Mouse (Mus musculus): ENCODE data around the gene Maff. TPM values are rescaled to one million over a fixed set of nuclear protein-coding genes. Genes with fewer than 3 reads are reported as not detected.

The Maff gene
- polyA plus RNA-seq (2017; shearing (Covaris generic)): 0.96 TPM

DNA sequence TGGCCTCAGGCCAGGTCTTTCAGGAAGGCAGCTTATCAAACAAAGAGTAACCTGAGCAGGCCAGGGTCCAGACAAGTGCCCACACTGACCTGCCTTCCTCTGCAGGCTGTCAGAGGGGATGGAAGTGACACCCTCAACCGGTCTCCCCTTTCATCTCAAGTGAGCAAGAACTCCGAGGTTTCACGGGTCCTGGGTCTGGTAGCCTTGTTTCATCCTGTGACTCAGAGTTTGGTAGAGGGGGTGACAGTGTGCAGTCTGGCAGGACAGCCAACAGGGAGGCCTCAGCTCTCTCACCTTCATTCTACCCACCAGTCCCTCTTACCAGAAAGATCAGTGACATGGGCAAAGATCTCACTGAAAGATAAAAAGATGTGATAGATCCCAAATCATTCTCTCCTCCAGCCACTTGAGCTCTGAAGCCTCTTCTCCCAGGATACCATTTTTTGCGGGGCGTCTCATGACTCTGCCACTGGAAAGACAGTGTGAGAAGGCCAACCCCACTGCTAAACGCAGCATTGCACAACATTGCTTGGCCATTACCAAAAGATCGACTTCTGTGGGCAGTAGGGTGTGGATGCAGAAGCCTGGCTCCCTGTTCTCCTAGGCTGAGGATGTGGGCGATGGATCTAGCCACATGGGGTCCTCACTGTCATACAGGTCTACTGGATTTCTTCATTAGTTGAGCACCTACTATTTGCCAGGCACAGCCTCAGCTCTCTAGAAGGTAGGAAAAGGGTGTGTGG is at the start of gene Maff:
Gene Maff (plus strand): TSS at position 571 of the 743 bp plus-strand sequence.

DNA sequence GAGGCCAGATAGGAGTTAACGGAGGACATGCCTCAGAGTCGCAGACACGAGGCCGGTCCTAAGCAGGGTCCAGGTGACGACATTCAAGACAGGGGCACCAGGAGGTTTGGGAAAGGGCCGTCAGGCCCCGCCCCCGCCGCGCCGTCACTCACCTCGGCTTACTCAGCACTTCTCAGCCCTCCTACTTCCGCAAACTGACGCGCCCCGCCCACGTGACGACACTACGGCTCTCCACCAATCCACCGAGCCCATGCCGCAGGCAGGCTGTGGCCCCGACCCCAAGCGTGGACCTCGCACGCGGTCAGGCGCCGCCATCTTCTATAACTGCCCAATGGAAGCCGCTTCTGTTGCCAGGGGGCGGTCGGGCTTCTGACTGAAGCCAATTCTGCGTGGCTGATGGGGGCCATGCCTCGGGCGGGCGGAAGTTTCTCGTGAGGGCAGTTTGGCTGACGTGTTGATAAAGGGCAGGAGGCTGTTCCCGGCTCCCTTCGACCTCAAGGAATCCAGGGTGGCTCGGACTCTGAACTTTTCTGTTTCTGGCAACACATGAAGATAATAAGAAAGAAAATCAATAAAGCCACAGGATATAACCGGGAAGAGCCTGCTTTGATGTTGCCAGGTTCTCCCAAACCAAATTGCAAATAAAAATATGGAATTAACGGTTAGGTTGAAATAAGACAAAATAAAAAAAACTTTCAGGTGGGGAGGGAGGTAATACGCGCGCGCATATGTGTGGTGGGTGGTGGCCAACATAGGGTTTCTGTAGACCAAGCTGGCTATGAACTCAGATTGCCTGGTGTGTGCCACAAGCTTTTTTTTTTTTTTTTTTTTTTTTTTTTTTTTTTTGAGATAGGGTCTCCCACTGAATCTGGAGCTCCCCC is 18.1 kb upstream of the Maff start, which contains the start of gene Pla2g6:
Gene Pla2g6 (minus strand): TSS at position 333 of the 881 bp plus-strand sequence.

DNA sequence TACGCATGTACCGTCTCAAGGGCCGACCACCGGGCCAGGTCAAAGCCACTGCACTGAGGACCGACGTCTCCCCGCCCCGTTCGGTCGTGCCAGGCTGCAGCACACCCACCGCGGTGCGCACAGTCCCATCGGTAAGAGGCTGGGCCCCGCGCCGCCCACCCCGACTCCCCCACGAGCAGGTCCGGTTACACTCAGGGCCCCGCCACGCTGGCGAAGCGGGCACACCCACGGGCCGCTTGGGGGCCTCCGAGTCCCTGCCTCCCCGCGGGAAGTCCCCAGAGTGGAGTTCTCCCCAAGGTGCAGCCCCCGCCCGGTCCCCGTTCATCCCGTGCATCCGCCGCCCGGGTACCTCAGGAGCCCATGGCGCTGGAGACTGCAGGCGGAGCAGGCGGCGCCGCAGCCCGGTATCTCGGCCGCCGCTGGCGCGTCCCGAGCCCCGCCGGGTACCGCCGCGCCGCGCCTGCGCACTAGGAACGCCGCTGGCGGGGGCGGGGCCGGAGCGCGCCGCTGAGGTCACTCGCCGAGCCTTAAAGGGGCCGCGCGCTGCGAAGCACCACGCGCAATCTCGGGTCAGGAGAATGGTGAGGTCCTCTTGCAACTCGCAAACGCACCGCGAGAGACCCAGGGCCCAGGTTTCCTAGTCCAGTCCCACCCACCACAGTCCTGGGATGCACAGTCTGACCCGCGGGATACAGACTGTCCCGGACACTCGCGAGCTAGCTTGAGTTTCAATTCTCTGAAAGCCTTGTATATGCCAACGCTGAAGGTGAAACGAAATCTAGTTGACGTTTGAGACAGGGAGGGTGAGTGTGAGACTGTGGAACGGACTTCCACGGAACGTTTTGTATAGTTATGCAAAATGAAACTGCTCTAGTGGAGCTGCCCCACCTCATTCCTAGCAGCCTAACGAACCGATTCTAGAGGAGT is 56.7 kb downstream of the Maff start, which contains the start of gene Tmem184b:
Gene Tmem184b (minus strand): TSS at position 734 of the 927 bp plus-strand sequence.

Other genes starting within 250 kb of the Maff start
- 27.1 TPM for gene Micall1, start 237.7 kb upstream of the Maff start, polyA plus RNA-seq (2017; shearing (Covaris generic))
- gene Polr2f, start 205.6 kb upstream of the Maff start, polyA plus RNA-seq (2017; shearing (Covaris generic)): 166 TPM
- gene 1700088E04Rik, start 205.4 kb upstream of the Maff start, polyA plus RNA-seq (2017; shearing (Covaris generic)): 0.40 TPM
- not detected for gene Sox10, start 181.4 kb upstream of the Maff start, polyA plus RNA-seq (2017; shearing (Covaris generic))
- 45.8 TPM for gene Pick1, start 117.4 kb upstream of the Maff start, polyA plus RNA-seq (2017; shearing (Covaris generic))
- not detected for gene Gm49486, start 117.2 kb upstream of the Maff start, polyA plus RNA-seq (2017; shearing (Covaris generic))
- gene Slc16a8, start 91.9 kb upstream of the Maff start, polyA plus RNA-seq (2017; shearing (Covaris generic)): not detected
- gene Baiap2l2, start 61.1 kb upstream of the Maff start, polyA plus RNA-seq (2017; shearing (Covaris generic)): 0.52 TPM
- 19.7 TPM for gene Pla2g6, start 18.2 kb upstream of the Maff start, polyA plus RNA-seq (2017; shearing (Covaris generic))
- gene Tmem184b, start 56.9 kb downstream of the Maff start, polyA plus RNA-seq (2017; shearing (Covaris generic)): 36.9 TPM
- gene Csnk1e, start 108.9 kb downstream of the Maff start, polyA plus RNA-seq (2017; shearing (Covaris generic)): 6.4 TPM
- gene Kcnj4, start 158.6 kb downstream of the Maff start, polyA plus RNA-seq (2017; shearing (Covaris generic)): not detected
- gene Kdelr3, start 169.8 kb downstream of the Maff start, polyA plus RNA-seq (2017; shearing (Covaris generic)): 0.48 TPM
- gene Ddx17, start 200.1 kb downstream of the Maff start, polyA plus RNA-seq (2017; shearing (Covaris generic)): 23.9 TPM

Data from inflammation-experienced regulatory T-cells, adult 16 weeks (primary cell).